Mouse (Mus musculus): Measurements from ENCODE around the gene Vps13d. TPM values are rescaled to one million over a fixed set of nuclear protein-coding genes. Genes with fewer than 3 reads are reported as not detected.

The Vps13d gene
- polyA plus RNA-seq, 1 experiment from 2014 or later = 12.6 TPM

GRCm38 (mm10) chr4:145111641-145112040, 83.2 kb downstream of the Vps13d start:
- Histone ChIP-seq H3K4me2 (replicated peaks; ENCODE audit: low read depth, low read length) (no peak overlapping the region), H3K4me3 (ENCODE audit: low read length) (no peak overlapping the region), H3K4me1 (ENCODE audit: control insufficient read depth, insufficient read depth, low read length) (0 out of 2 replicates have a peak, but pooled peaks cover 5% of the 10 kb centered on the region), H3K27ac (ENCODE audit: low read depth, low read length) (peak overlapping the region; percentile 55; the same call in 1 of the 2 replicates), H3K9ac (ENCODE audit: low read depth, low read length) (no peak overlapping the region), H3K9me3 (ENCODE audit: control insufficient read depth, low read length) (no peaks in the 10 kb centered on the region), H3K36me3 (ENCODE audit: control insufficient read depth, insufficient read depth, low read length) (peaks cover 59% of the 10 kb centered on the region), H3K27me3 (ENCODE audit: control insufficient read depth, insufficient read depth, low read length) (no peaks in the 10 kb centered on the region)
- 28% methylated on average over 4 of the region's 4 CpGs for WGBS
- ATAC-seq (ENCODE audit: low FRiP score, low TSS enrichment) = peak; percentile 76; the same call in 1 of the 2 replicates

GRCm38 (mm10) chr4:145110736-145111135, 84.1 kb downstream of the Vps13d start:
- no peak for ATAC-seq (ENCODE audit: low FRiP score, low TSS enrichment)
- WGBS = 90% methylated on average over 6 of the region's 6 CpGs

GRCm38 (mm10) chr4:145106796-145107195, 88.0 kb downstream of the Vps13d start:
- no peaks in the 10 kb centered on the region for H3K9me3 ChIP-seq (ENCODE audit: control insufficient read depth, low read length)
- no peak overlapping the region for H3K27ac ChIP-seq (ENCODE audit: low read depth, low read length)
- no peak for ATAC-seq (ENCODE audit: low FRiP score, low TSS enrichment)
- 82% methylated on average over 6 of the region's 6 CpGs for WGBS
- H3K4me1 ChIP-seq (ENCODE audit: control insufficient read depth, insufficient read depth, low read length) = no peaks in the 10 kb centered on the region
- peaks cover 62% of the 10 kb centered on the region for H3K36me3 ChIP-seq (ENCODE audit: control insufficient read depth, insufficient read depth, low read length)
- H3K27me3 ChIP-seq (ENCODE audit: control insufficient read depth, insufficient read depth, low read length) = no peaks in the 10 kb centered on the region
- no peak overlapping the region for H3K4me2 ChIP-seq (replicated peaks; ENCODE audit: low read depth, low read length)
- no peak overlapping the region for H3K4me3 ChIP-seq (ENCODE audit: low read length)
- no peak overlapping the region for H3K9ac ChIP-seq (ENCODE audit: low read depth, low read length)

More at GRCm38 (mm10) chr4:145110736-145111135, 84.1 kb downstream of the Vps13d start:
- no peak overlapping the region for H3K4me2 ChIP-seq (replicated peaks; ENCODE audit: low read depth, low read length)
- H3K36me3 ChIP-seq (ENCODE audit: control insufficient read depth, insufficient read depth, low read length) = peaks cover 62% of the 10 kb centered on the region
- no peaks in the 10 kb centered on the region for H3K27me3 ChIP-seq (ENCODE audit: control insufficient read depth, insufficient read depth, low read length)
- no peak overlapping the region for H3K9ac ChIP-seq (ENCODE audit: low read depth, low read length)
- no peak overlapping the region for H3K27ac ChIP-seq (ENCODE audit: low read depth, low read length)
- H3K4me1 ChIP-seq (ENCODE audit: control insufficient read depth, insufficient read depth, low read length) = 0 out of 2 replicates have a peak, but pooled peaks cover 5% of the 10 kb centered on the region
- no peaks in the 10 kb centered on the region for H3K9me3 ChIP-seq (ENCODE audit: control insufficient read depth, low read length)
- no peak overlapping the region for H3K4me3 ChIP-seq (ENCODE audit: low read length)

GRCm38 (mm10) chr4:145105319-145105718, 89.5 kb downstream of the Vps13d start:
- Histone ChIP-seq H3K9ac (ENCODE audit: low read depth, low read length) (no peak overlapping the region), H3K4me1 (ENCODE audit: control insufficient read depth, insufficient read depth, low read length) (no peaks in the 10 kb centered on the region; the same call in 1 of the 2 replicates), H3K4me3 (ENCODE audit: low read length) (no peak overlapping the region), H3K27ac (ENCODE audit: low read depth, low read length) (no peak overlapping the region), H3K36me3 (ENCODE audit: control insufficient read depth, insufficient read depth, low read length) (peaks cover 55% of the 10 kb centered on the region), H3K4me2 (replicated peaks; ENCODE audit: low read depth, low read length) (no peak overlapping the region), H3K9me3 (ENCODE audit: control insufficient read depth, low read length) (no peaks in the 10 kb centered on the region), H3K27me3 (ENCODE audit: control insufficient read depth, insufficient read depth, low read length) (no peaks in the 10 kb centered on the region)
- 81% methylated on average over 6 of the region's 6 CpGs for WGBS
- no peak for ATAC-seq (ENCODE audit: low FRiP score, low TSS enrichment)

GRCm38 (mm10) chr4:145104917-145105316, 89.9 kb downstream of the Vps13d start:
- no peak for ATAC-seq (ENCODE audit: low FRiP score, low TSS enrichment)
- H3K4me3 ChIP-seq (ENCODE audit: low read length) = no peak overlapping the region
- H3K27me3 ChIP-seq (ENCODE audit: control insufficient read depth, insufficient read depth, low read length) = no peaks in the 10 kb centered on the region
- H3K9ac ChIP-seq (ENCODE audit: low read depth, low read length) = no peak overlapping the region
- peaks cover 52% of the 10 kb centered on the region for H3K36me3 ChIP-seq (ENCODE audit: control insufficient read depth, insufficient read depth, low read length)
- H3K27ac ChIP-seq (ENCODE audit: low read depth, low read length) = no peak overlapping the region
- 76% methylated on average over 2 of the region's 2 CpGs for WGBS
- no peaks in the 10 kb centered on the region; the same call in 1 of the 2 replicates for H3K4me1 ChIP-seq (ENCODE audit: control insufficient read depth, insufficient read depth, low read length)
- no peaks in the 10 kb centered on the region for H3K9me3 ChIP-seq (ENCODE audit: control insufficient read depth, low read length)
- H3K4me2 ChIP-seq (replicated peaks; ENCODE audit: low read depth, low read length) = no peak overlapping the region

GRCm38 (mm10) chr4:145103617-145104016, 91.2 kb downstream of the Vps13d start:
- no peak overlapping the region for H3K4me3 ChIP-seq (ENCODE audit: low read length)
- no peaks in the 10 kb centered on the region for H3K27me3 ChIP-seq (ENCODE audit: control insufficient read depth, insufficient read depth, low read length)
- no peak overlapping the region for H3K9ac ChIP-seq (ENCODE audit: low read depth, low read length)
- H3K27ac ChIP-seq (ENCODE audit: low read depth, low read length) = no peak overlapping the region
- H3K4me2 ChIP-seq (replicated peaks; ENCODE audit: low read depth, low read length) = no peak overlapping the region
- no peak for ATAC-seq (ENCODE audit: low FRiP score, low TSS enrichment)
- no peaks in the 10 kb centered on the region for H3K9me3 ChIP-seq (ENCODE audit: control insufficient read depth, low read length)
- H3K36me3 ChIP-seq (ENCODE audit: control insufficient read depth, insufficient read depth, low read length) = peaks cover 46% of the 10 kb centered on the region
- H3K4me1 ChIP-seq (ENCODE audit: control insufficient read depth, insufficient read depth, low read length) = no peaks in the 10 kb centered on the region; the same call in 1 of the 2 replicates

- ATAC-seq (ENCODE audit: low FRiP score, low TSS enrichment) = no peak
- Histone ChIP-seq H3K27me3 (ENCODE audit: control insufficient read depth, insufficient read depth, low read length) (no peaks in the 10 kb centered on the region), H3K4me3 (ENCODE audit: low read length) (no peak overlapping the region), H3K36me3 (ENCODE audit: control insufficient read depth, insufficient read depth, low read length) (peaks cover 52% of the 10 kb centered on the region), H3K9ac (ENCODE audit: low read depth, low read length) (no peak overlapping the region), H3K27ac (ENCODE audit: low read depth, low read length) (no peak overlapping the region), H3K4me1 (ENCODE audit: control insufficient read depth, insufficient read depth, low read length) (no peaks in the 10 kb centered on the region; the same call in 1 of the 2 replicates), H3K9me3 (ENCODE audit: control insufficient read depth, low read length) (no peaks in the 10 kb centered on the region), H3K4me2 (replicated peaks; ENCODE audit: low read depth, low read length) (no peak overlapping the region)
- 70% methylated on average over 6 of the region's 6 CpGs for WGBS
Measured at GRCm38 (mm10) chr4:145101823-145102718, 92.7 kb downstream of the Vps13d start.

- H3K9me3 ChIP-seq (ENCODE audit: control insufficient read depth, low read length) = no peaks in the 10 kb centered on the region
- H3K36me3 ChIP-seq (ENCODE audit: control insufficient read depth, insufficient read depth, low read length) = peaks cover 52% of the 10 kb centered on the region
- no peak overlapping the region for H3K9ac ChIP-seq (ENCODE audit: low read depth, low read length)
- no peak overlapping the region for H3K4me3 ChIP-seq (ENCODE audit: low read length)
- no peaks in the 10 kb centered on the region for H3K27me3 ChIP-seq (ENCODE audit: control insufficient read depth, insufficient read depth, low read length)
- H3K4me1 ChIP-seq (ENCODE audit: control insufficient read depth, insufficient read depth, low read length) = no peaks in the 10 kb centered on the region; the same call in 1 of the 2 replicates
- ATAC-seq (ENCODE audit: low FRiP score, low TSS enrichment) = no peak
- H3K27ac ChIP-seq (ENCODE audit: low read depth, low read length) = no peak overlapping the region
- 79% methylated on average over 6 of the region's 6 CpGs for WGBS
- no peak overlapping the region for H3K4me2 ChIP-seq (replicated peaks; ENCODE audit: low read depth, low read length)
Measured at GRCm38 (mm10) chr4:145099853-145100252, 95.0 kb downstream of the Vps13d start.

- no peak for ATAC-seq (ENCODE audit: low FRiP score, low TSS enrichment)
- H3K9me3 ChIP-seq (ENCODE audit: control insufficient read depth, low read length) = no peaks in the 10 kb centered on the region
- H3K4me1 ChIP-seq (ENCODE audit: control insufficient read depth, insufficient read depth, low read length) = no peaks in the 10 kb centered on the region; the same call in 1 of the 2 replicates
- H3K4me3 ChIP-seq (ENCODE audit: low read length) = no peak overlapping the region
- H3K4me2 ChIP-seq (replicated peaks; ENCODE audit: low read depth, low read length) = no peak overlapping the region
- H3K27me3 ChIP-seq (ENCODE audit: control insufficient read depth, insufficient read depth, low read length) = no peaks in the 10 kb centered on the region
- WGBS = 70% methylated on average over 1 of the region's 1 CpGs
- H3K27ac ChIP-seq (ENCODE audit: low read depth, low read length) = no peak overlapping the region
- H3K9ac ChIP-seq (ENCODE audit: low read depth, low read length) = no peak overlapping the region
- peaks cover 54% of the 10 kb centered on the region for H3K36me3 ChIP-seq (ENCODE audit: control insufficient read depth, insufficient read depth, low read length)
Measured at GRCm38 (mm10) chr4:145099344-145099743, 95.5 kb downstream of the Vps13d start.
